Mouse (Mus musculus) CH12.LX (cell line): ENCODE results near the gene Tcam1.
A peak's percentile ranks its signal among the peaks of the same experiment; 100 is the strongest.

Experiments used
- BHLHE40 ChIP-seq: IDR thresholded peaks from 2 replicates; pipeline ENCODE4 v1.6.1; 2011; ENCODE audit warnings: mild to moderate bottlenecking, low read depth, low read length, improper control_type of control experiment
- MYC ChIP-seq: IDR thresholded peaks from 2 replicates; pipeline ENCODE4 v1.6.1; 2011; ENCODE audit warnings: low read depth, mild to moderate bottlenecking, improper control_type of control experiment, low read length

DNA sequence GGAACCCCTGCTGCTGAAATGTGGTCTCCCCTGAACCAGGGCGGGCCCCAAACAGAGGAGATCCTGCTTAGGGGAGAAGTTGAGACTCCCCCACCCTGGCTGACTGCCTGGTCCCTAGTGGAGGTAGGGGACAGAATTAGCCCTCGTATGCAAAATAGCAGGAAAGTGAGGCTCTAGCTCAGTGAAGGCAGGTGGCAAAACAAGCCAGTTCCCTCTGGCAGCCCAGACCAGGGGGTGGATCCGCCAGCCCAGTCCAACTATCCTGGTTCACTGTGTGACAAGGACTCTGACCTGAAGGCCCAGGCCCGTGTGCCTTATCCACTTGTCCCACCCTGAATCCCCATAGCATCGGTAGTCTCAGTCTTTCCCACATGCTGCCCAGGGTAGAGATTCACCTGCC, 33.7 kb downstream of the Tcam1 start:
- TF ChIP-seq BHLHE40 (peak; percentile 81), MYC (no peak)
